Mouse (Mus musculus) neural tube, embryonic 12.5 days (tissue): ENCODE measurements around the gene Nt5e. TPM values are rescaled to one million over a fixed set of nuclear protein-coding genes. Genes with fewer than 3 reads are reported as not detected.

ENCODE experiments used
- ATAC-seq: fragments of 200-750 bp; cut with Nextera tagmentation; 2 replicates; pipeline ENCODE4 v1.8.0; 2017; ENCODE audit warnings: low read depth, mild to moderate bottlenecking, moderate TSS enrichment, moderate library complexity; ENCODE audit not compliant: low FRiP score
- H3K27ac ChIP-seq: fragments of 300-500 bp; sonication (generic); 2 replicates; pipeline ENCODE4 v1.5.1; 2016
- H3K27me3 ChIP-seq: fragments of 300-500 bp; sonication (generic); replicated peaks from 2 replicates; pipeline ENCODE4 v1.6.1; 2016; ENCODE audit warnings: mild to moderate bottlenecking
- H3K36me3 ChIP-seq: fragments of 300-500 bp; sonication (generic); 2 replicates; pipeline ENCODE4 v1.6.1; 2016; ENCODE audit warnings: mild to moderate bottlenecking
- H3K4me1 ChIP-seq: fragments of 300-500 bp; sonication (generic); 2 replicates; pipeline ENCODE4 v1.6.1; 2016
- H3K4me2 ChIP-seq: fragments of 300-500 bp; sonication (generic); replicated peaks from 2 replicates; pipeline ENCODE4 v1.6.1; 2016; ENCODE audit warnings: mild to moderate bottlenecking
- H3K4me3 ChIP-seq: fragments of 300-500 bp; sonication (generic); 2 replicates; pipeline ENCODE4 v1.5.1; 2016
- H3K9ac ChIP-seq: fragments of 300-500 bp; sonication (generic); 2 replicates; pipeline ENCODE4 v1.6.1; 2016; ENCODE audit warnings: mild to moderate bottlenecking
- H3K9me3 ChIP-seq: fragments of 300-500 bp; sonication (generic); 2 replicates; pipeline ENCODE4 v1.6.1; 2016; ENCODE audit warnings: mild to moderate bottlenecking
- WGBS: fragments of 180-500 bp; shearing (Covaris S2); methylation state at CpG from one replicate; pipeline ENCODE4 v1.1.7; 2016; 5-methylcytosine and 5-hydroxymethylcytosine counted together
- polyA plus RNA-seq: library from polyadenylated mRNA; unstranded; fragments of >200 nt; fragmentation: Nextera tagmentation; extraction: Ambion mirVana; gene quantifications from 2 replicates; pipeline ENCODE4 v1.2.1, GENCODE M21; 2016

The Nt5e gene
- polyA plus RNA-seq, 1 experiment from 2014 or later, result 0.86 TPM

DNA sequence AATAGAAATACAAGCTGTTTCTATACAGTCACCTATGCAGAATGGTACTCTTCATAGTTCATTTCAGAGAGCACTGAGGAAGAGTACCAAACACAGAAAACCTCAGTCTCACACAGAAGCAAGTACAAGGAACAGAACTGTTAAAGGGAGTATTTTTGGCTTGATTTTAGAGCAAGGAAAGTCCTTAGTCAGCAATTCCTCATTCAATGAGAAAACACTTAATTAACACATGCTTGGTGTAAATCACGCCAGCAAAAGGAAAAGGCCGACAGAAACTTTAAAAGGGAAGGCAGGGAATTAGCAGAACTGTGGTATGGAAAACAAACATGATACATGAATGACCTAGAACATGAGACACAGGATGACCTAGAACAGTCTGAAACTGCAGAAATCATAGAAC lies 83.0 kb downstream of the Nt5e start:
- Histone ChIP-seq H3K4me2 (no peak overlapping the region), H3K9ac (no peak overlapping the region), H3K27me3 (no peaks in the 10 kb centered on the region), H3K36me3 (peaks cover 4% of the 10 kb centered on the region; the same call in 1 of the 2 replicates), H3K4me3 (no peak overlapping the region), H3K27ac (no peak overlapping the region), H3K4me1 (no peaks in the 10 kb centered on the region), H3K9me3 (no peaks in the 10 kb centered on the region)
- 88% methylated on average over 2 of the region's 2 CpGs for WGBS
- no peak for ATAC-seq

DNA sequence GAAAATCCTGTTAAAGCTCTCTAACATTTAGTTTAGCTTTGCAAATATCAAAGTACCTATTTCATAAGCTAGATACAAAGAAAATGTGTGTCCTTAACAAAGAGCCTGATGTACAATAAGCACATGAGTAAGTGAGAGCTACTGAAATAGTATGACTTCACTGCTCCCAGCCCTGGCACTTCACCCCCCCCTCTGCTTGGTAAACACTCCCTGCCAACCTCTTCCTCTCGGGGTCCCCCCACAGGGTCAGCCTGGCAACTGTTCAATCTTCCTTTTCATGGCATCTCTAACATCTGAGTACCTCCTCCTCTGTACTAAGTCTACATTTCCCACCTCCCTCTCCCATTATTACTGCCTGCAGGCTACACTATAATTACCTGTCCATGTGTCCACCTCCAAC lies 89.8 kb downstream of the Nt5e start:
- Histone ChIP-seq H3K4me1 (no peaks in the 10 kb centered on the region), H3K27me3 (no peaks in the 10 kb centered on the region), H3K4me3 (no peak overlapping the region), H3K27ac (no peak overlapping the region), H3K9ac (no peak overlapping the region), H3K9me3 (no peaks in the 10 kb centered on the region), H3K36me3 (0 out of 2 replicates have a peak, but pooled peaks cover 3% of the 10 kb centered on the region), H3K4me2 (no peak overlapping the region)
- ATAC-seq, result no peak
- WGBS, result 76% methylated on average over 1 of the region's 1 CpGs

Other genes starting within 250 kb of the Nt5e start
- 20.7 and 22.3 TPM in 2 replicates for gene Snx14, start 111.8 kb downstream of the Nt5e start, polyA plus RNA-seq
- 0.42 and 1.1 TPM in 2 replicates for gene Gm20537, start 129.4 kb downstream of the Nt5e start, polyA plus RNA-seq
- 102 and 104 TPM in 2 replicates for gene Syncrip, start 155.4 kb downstream of the Nt5e start, polyA plus RNA-seq
- gene Zfp949, start 220.8 kb downstream of the Nt5e start, polyA plus RNA-seq, result 13.8 and 14.7 TPM in 2 replicates